Mouse (Mus musculus): ENCODE measurements around the gene Ddb1. TPM values are rescaled to one million over a fixed set of nuclear protein-coding genes. Genes with fewer than 3 reads are reported as not detected.

Ddb1 gene
- polyA plus RNA-seq, 1 experiment = 103 TPM

DNA sequence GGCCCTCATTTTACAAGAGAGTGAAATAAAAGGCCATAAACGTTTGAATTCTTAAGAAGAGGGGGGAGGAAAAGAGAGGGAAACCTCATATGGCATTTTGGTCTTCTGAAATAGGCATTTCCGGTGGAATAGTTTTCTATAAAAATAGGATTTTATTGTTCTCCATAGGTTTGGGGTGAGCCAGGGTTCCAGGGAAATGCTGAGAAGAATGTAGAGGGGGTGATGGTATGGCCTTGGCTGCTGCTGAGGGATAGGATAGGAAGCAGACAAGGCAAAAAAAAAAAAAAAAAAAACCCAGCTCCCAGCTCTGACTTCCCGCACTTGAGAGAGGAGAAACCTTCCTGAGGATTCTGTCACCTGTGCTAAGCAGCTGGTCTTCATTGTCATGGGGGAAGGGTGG is 50.9 kb downstream of the Ddb1 start:
- TF ChIP-seq POLR2A (IDR thresholded peaks at IDR 0.05; ENCODE audit: borderline replicate concordance, low read depth, low read length) (no peak), CTCF (IDR thresholded peaks at IDR 0.05; ENCODE audit: low read depth, low read length) (no peak)
- Histone ChIP-seq H3K4me1 (ENCODE audit: control insufficient read depth, insufficient read depth, low read length) (peaks cover 5% of the 10 kb centered on the region), H3K4me3 (ENCODE audit: insufficient read depth, low read length) (no peak overlapping the region), H3K27ac (ENCODE audit: insufficient read depth, low read depth, low read length) (no peak overlapping the region)

DNA sequence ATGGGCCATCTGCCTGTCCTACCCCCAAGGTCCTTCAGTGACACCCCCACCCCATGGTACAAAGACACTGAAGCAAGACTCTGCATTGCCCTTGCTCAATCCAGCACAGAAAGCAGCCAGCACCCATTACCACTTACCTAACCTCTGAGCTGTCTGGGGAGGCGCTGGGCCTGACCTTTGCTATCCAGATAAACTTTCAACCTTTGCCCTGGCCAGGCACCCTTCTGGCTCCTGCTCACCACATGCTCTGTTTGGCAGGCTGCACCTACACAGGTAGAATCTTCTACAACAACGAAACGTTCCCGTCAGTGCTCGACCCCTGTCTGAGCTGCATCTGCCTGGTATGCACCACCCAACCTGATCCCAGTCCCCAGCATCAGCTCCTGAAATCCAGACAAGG is 52.6 kb downstream of the Ddb1 start:
- Histone ChIP-seq H3K4me3 (ENCODE audit: insufficient read depth, low read length) (no peak overlapping the region), H3K4me1 (ENCODE audit: control insufficient read depth, insufficient read depth, low read length) (peaks cover under 1% of the 10 kb centered on the region; the same call in 1 of the 2 replicates), H3K27ac (ENCODE audit: insufficient read depth, low read depth, low read length) (no peak overlapping the region)
- TF ChIP-seq CTCF (IDR thresholded peaks at IDR 0.05; ENCODE audit: low read depth, low read length) (no peak), POLR2A (IDR thresholded peaks at IDR 0.05; ENCODE audit: borderline replicate concordance, low read depth, low read length) (no peak)

DNA sequence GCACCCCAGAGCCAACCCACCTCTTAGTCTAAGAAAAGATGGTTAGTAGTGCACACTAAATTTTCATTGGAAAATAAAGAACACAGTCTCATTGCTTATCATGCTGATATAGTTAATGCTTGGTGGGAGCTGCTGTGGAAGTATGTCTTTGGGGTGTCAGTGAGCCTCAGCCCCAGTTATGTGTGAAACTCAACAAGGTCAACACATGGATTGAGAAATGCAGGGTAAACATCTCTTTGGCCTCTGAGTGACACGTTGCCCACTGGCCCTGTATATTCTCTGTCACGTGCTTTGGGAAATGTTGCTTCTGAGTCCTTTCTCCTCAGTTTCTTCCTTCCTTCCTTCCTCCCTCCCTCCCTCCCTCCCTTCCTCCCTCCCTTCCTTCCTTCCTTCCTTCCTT is 53.3 kb downstream of the Ddb1 start:
- no peak overlapping the region for H3K4me3 ChIP-seq (ENCODE audit: insufficient read depth, low read length)
- no peak overlapping the region for H3K27ac ChIP-seq (ENCODE audit: insufficient read depth, low read depth, low read length)
- H3K4me1 ChIP-seq (ENCODE audit: control insufficient read depth, insufficient read depth, low read length) = peaks cover 5% of the 10 kb centered on the region; the same call in 1 of the 2 replicates
- TF ChIP-seq CTCF (IDR thresholded peaks at IDR 0.05; ENCODE audit: low read depth, low read length) (no peak), POLR2A (IDR thresholded peaks at IDR 0.05; ENCODE audit: borderline replicate concordance, low read depth, low read length) (no peak)

DNA sequence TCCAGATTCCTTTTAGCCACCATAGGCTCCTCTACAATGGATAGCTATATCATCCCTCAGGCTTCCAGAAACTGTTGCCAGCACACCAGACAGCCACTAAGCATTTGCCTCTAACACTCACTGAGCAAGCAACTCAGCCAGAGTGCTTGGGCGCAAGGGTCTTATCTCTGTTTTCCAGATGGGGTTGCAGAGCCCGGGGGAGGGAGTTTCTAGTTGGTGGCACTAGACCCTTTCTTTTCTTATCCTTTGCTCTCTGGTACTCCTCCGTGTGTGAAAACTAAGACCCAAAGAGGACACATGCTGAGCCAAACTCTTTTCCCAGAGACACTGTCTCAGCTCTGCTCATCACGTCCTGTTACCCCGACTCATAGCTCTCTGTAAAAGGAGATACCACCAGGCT is 56.2 kb downstream of the Ddb1 start:
- TF ChIP-seq POLR2A (IDR thresholded peaks at IDR 0.05; ENCODE audit: borderline replicate concordance, low read depth, low read length) (no peak), CTCF (IDR thresholded peaks at IDR 0.05; ENCODE audit: low read depth, low read length) (no peak)
- Histone ChIP-seq H3K27ac (ENCODE audit: insufficient read depth, low read depth, low read length) (no peak overlapping the region), H3K4me1 (ENCODE audit: control insufficient read depth, insufficient read depth, low read length) (peaks cover 5% of the 10 kb centered on the region; the same call in 1 of the 2 replicates), H3K4me3 (ENCODE audit: insufficient read depth, low read length) (no peak overlapping the region)

DNA sequence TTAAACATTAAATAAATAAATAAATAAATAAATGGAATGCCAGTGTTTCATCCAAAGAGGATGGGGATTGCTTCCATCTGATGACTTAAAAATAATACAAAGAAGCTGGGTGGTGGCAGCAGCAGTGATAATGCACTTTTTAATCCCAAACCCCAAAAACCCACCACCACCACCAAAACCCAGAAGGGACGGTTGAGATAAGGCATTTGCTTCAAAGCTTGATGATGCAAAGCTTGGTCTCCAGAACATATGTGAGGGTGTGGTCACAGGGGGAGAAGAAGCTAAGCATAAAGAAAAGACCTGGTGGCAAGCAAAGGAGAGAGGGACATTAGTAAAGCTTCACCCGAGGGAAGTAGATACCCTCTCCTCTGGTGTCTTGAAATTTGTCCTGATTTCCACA is 56.8 kb downstream of the Ddb1 start:
- Histone ChIP-seq H3K4me3 (ENCODE audit: insufficient read depth, low read length) (no peak overlapping the region), H3K27ac (ENCODE audit: insufficient read depth, low read depth, low read length) (no peak overlapping the region), H3K4me1 (ENCODE audit: control insufficient read depth, insufficient read depth, low read length) (peaks cover 5% of the 10 kb centered on the region; the same call in 1 of the 2 replicates)
- no peak for TF ChIP-seq CTCF (IDR thresholded peaks at IDR 0.05; ENCODE audit: low read depth, low read length)
- no peak for TF ChIP-seq POLR2A (IDR thresholded peaks at IDR 0.05; ENCODE audit: borderline replicate concordance, low read depth, low read length)

DNA sequence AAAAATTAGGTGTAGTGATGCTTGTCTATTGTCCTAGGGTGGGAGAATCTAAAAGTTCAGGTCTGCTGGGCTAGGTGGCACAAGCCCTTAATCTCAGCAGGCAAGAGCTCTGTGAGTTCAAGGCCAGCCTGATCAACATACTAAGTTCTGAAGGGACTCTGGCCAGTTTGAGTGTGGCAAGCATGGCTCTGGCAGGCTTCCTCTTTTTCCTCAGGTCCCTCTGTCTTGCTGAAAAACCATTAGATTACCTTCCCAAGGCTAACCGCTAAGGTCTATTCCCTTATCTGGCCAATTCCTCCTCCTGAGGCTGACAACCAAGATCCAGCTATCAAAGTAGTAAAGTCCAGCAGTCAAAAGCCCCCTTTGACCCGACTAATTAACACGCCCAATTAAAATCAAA is 57.5 kb downstream of the Ddb1 start:
- no peak overlapping the region for H3K27ac ChIP-seq (ENCODE audit: insufficient read depth, low read depth, low read length)
- no peak for TF ChIP-seq CTCF (IDR thresholded peaks at IDR 0.05; ENCODE audit: low read depth, low read length)
- TF ChIP-seq POLR2A (IDR thresholded peaks at IDR 0.05; ENCODE audit: borderline replicate concordance, low read depth, low read length) = no peak
- H3K4me3 ChIP-seq (ENCODE audit: insufficient read depth, low read length) = no peak overlapping the region
- peaks cover 5% of the 10 kb centered on the region; the same call in 1 of the 2 replicates for H3K4me1 ChIP-seq (ENCODE audit: control insufficient read depth, insufficient read depth, low read length)

DNA sequence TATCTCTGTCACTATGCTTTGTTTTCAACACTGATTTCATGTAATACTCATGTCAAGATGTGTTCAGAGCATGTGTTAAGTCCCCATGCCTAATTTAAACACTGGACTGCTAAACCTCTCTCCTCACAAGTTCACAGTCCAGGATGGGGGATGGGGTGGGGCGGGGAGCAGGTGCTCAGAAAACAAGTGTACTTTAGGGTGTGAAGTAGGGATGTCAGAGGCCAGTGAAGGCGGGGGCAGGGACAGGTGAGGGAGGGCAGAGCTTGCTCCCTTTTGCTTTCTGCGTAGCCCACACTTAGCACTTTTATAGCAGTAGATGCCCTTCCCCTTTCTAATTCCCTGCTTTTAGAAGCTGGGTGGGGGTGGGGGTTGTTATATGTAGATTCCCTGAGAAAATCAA is 60.0 kb downstream of the Ddb1 start:
- TF ChIP-seq CTCF (IDR thresholded peaks at IDR 0.05; ENCODE audit: low read depth, low read length) (no peak), POLR2A (IDR thresholded peaks at IDR 0.05; ENCODE audit: borderline replicate concordance, low read depth, low read length) (no peak)
- Histone ChIP-seq H3K4me3 (ENCODE audit: insufficient read depth, low read length) (no peak overlapping the region), H3K27ac (ENCODE audit: insufficient read depth, low read depth, low read length) (no peak overlapping the region), H3K4me1 (ENCODE audit: control insufficient read depth, insufficient read depth, low read length) (peaks cover 5% of the 10 kb centered on the region; the same call in 1 of the 2 replicates)

DNA sequence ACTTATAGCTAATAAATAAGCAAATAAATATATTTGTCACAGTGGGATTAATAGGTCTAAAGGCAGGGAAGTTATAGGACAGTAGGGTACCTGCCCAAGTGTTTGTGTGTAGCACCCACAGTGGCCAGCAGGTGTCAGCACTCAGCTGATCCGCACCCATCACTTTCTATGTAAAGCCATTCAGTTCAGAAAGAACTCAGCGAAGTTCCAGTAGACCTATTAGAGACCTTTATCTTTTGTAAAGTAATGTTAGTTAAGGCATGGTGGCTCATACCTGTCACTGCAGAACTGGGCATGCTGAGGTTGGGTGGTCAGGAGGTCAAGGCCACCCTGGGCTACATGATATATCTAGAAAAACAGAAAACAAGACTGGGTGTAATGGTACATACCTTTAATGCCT is 60.4 kb downstream of the Ddb1 start:
- Histone ChIP-seq H3K4me1 (ENCODE audit: control insufficient read depth, insufficient read depth, low read length) (peaks cover 5% of the 10 kb centered on the region; the same call in 1 of the 2 replicates), H3K4me3 (ENCODE audit: insufficient read depth, low read length) (no peak overlapping the region), H3K27ac (ENCODE audit: insufficient read depth, low read depth, low read length) (no peak overlapping the region)
- TF ChIP-seq POLR2A (IDR thresholded peaks at IDR 0.05; ENCODE audit: borderline replicate concordance, low read depth, low read length) (no peak), CTCF (IDR thresholded peaks at IDR 0.05; ENCODE audit: low read depth, low read length) (peak; percentile 75)

DNA sequence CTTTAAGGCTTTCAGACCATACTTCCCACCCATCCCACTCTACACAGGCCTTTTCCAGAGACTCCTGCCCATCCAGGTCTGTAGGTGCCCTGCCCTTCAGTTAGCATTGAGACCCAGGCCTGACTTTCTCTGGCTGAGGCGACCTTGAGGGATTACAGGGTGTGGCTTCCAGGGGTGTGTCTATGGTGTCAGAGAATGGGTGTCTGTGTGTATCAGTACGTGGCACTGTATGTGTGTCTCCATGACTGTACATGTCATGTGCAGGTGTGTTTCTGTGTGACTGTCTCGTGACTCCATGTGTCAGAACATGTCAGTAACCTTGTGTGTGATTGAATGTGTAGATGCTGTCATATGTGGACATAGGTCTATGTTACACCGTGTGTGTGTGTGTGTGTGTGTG is 66.2 kb downstream of the Ddb1 start:
- Histone ChIP-seq H3K27ac (ENCODE audit: insufficient read depth, low read depth, low read length) (no peak overlapping the region), H3K4me1 (ENCODE audit: control insufficient read depth, insufficient read depth, low read length) (no peaks in the 10 kb centered on the region), H3K4me3 (ENCODE audit: insufficient read depth, low read length) (no peak overlapping the region)
- TF ChIP-seq POLR2A (IDR thresholded peaks at IDR 0.05; ENCODE audit: borderline replicate concordance, low read depth, low read length) = no peak
- TF ChIP-seq CTCF (IDR thresholded peaks at IDR 0.05; ENCODE audit: low read depth, low read length) = no peak

DNA sequence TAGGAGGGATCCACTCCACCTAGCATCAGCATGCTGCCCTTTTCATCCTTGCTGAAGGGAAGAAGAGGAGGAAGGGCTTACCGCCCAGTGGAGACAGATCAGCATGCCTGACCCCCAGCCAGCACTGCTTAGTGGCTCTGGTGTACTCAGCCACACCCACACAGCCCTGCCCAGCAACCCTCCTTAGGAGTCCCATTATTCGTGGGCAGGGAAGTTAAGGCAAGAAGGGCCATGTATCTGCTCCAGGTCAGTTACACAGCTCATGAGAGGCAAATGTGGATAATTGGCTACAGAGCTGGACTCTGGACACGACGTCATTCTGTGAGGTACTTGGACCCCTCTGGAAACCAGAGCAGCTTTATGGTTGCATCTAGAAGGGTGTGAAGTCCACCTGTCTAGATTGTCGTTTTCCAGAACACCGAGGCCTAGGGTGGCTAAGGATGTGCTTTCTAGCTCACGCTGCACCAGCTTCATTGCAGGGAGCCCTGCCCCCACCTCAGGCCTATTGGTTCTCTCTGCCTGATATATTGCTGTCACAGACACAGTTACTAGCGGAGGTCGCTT is 66.8 kb downstream of the Ddb1 start:
- Histone ChIP-seq H3K4me3 (ENCODE audit: insufficient read depth, low read length) (no peak overlapping the region), H3K27ac (ENCODE audit: insufficient read depth, low read depth, low read length) (no peak overlapping the region), H3K4me1 (ENCODE audit: control insufficient read depth, insufficient read depth, low read length) (no peaks in the 10 kb centered on the region)
- TF ChIP-seq CTCF (IDR thresholded peaks at IDR 0.05; ENCODE audit: low read depth, low read length) (no peak), POLR2A (IDR thresholded peaks at IDR 0.05; ENCODE audit: borderline replicate concordance, low read depth, low read length) (no peak)
